Mouse (Mus musculus) urinary bladder, postnatal 14 days (tissue): ENCODE measurements around the gene Trmt1.

Experiments
- DNase-seq: peaks from one replicate; pipeline ENCODE4 v3.0.0; 2021; ENCODE audit warnings: low spot score

Gene Trmt1

DNA sequence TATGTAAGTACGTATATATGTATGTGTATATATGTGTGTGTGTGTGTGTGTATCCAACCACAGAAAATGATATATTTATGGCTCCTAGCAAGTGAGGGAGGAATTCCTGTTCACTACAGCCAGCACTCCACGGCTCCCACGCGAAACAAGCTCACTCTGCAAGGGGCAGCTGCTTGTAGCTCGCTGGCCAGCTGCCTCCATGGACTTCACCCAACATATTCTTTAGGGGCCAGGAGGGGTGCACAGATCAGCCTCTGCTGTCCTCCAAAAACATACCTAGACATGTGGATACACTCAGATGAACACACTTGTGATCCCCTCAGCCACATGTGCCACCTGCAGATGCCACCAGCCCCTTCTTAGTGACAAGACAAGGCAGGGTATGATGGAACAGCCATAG is 46.4 kb downstream of the Trmt1 start:
- no peak for DNase-seq

DNA sequence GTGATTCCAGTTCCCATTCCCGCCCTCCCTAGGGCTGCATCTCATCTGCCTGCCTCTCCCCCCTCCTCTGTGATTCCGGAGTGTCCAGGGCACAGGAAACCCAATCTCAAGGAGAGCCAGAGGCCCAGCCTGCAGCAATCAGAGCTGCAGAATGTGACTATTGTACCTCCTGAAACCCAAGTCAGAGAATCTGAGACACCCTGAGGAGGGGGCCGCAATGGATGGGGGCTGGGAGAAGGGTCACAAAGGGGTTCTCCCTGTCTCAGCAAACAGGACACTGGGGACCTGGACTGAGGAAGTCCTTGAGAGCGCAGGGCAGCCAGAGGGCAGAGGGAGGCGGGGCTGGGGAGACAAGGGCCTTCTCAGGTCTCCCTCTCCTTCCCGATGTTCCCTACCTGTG is 46.9 kb downstream of the Trmt1 start:
- no peak for DNase-seq

DNA sequence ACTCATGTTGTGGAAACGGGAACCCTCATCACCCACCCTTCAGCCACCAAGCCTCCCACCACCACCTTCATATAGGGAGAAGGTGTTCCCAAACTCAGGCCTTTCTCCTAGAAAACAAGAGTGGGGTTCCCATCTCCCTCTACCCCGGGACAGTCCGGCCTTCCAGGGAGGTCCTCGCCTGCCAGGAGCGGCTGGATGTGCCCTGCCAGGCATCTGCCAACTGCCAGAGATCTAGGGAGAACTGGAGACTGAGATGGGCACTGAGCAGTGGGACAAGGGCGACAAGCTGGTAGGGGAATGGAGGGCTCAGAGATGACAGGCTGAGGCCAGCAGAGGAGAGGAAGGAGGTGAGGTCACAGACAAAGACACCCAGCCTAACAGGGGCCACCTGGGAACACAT is 47.9 kb downstream of the Trmt1 start:
- no peak for DNase-seq

- DNase-seq, result no peak
Measured at GRCm38 (mm10) chr8:84734680-84735079, 48.6 kb downstream of the Trmt1 start.

DNA sequence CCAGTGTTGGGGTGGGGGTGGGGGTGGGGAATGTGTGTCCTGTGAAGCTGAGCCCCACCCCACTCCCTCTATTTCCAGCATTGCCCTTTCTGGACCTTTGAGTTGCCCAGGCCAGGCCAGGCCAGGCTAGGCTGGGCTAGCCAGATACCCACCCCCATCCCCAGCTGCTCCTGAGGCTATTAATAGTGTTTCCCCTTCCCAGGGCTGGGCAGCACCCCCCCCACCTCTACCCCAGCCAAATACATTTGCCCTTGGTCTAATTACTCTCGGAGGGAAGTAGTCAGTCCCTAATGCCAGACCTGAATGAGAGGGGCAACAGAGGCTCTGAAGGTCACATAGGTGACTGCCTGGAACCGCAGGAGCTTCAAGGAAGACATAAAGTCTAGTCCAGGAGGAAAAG is 49.5 kb downstream of the Trmt1 start:
- no peak for DNase-seq

DNA sequence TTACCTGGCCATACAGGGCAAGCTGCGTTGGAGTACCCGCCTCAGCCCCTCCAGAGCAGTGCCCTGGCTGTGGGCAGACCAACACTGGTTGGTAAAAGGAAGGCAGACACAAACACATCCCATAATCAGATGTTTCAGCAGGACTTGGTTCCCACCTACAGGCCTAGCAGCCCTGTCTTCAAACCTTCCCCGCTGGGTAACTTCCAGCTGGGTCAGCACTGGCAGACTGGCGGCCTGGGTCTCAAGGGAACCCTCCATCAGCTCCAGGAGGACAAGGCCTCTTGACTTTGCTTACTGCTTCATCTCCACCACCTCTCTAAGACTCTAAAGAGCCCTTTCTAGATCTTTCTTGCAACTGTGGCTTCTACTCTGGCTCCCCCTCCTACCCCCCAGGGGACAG is 50.4 kb downstream of the Trmt1 start:
- no peak for DNase-seq

DNA sequence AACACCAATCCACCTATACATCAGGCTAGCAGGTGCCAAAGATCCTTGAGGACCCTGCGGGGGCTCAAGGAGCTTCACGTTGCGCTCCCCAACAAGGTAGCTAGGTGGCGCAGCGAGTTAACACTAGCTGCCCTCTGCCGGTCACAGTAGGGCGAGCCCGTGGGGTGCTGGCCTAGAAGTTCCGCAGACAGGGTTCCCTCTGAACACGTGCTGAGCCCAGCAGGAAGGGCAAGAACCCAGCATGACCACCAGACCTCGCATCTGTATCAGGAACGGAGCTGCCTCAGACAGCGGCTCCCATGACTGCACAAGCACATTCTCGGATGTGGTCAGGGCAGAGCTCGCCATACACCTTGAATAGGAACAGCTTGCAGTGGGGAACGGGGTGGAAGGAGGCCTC is 51.5 kb downstream of the Trmt1 start:
- DNase-seq, result peak; percentile 83

DNA sequence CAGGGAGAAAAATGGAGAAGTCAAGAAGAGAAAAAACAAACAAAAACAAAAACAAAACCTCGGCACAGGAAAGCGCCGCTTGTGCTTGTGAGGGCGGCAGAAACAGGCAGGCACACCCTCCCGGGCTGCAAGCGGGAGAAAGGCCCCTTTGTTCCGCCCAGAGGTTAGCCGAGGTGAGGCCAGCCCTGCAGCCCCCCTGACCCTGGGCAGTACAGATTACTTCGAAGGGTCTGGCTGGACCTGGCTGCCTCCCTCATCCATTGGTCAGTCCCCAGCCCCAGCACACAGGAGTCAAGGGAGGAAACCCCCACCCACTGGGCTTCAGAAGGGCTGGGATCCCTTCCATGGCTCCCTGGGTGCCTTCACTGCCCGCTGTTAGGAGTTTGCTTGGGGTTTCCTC is 52.2 kb downstream of the Trmt1 start:
- no peak for DNase-seq

DNA sequence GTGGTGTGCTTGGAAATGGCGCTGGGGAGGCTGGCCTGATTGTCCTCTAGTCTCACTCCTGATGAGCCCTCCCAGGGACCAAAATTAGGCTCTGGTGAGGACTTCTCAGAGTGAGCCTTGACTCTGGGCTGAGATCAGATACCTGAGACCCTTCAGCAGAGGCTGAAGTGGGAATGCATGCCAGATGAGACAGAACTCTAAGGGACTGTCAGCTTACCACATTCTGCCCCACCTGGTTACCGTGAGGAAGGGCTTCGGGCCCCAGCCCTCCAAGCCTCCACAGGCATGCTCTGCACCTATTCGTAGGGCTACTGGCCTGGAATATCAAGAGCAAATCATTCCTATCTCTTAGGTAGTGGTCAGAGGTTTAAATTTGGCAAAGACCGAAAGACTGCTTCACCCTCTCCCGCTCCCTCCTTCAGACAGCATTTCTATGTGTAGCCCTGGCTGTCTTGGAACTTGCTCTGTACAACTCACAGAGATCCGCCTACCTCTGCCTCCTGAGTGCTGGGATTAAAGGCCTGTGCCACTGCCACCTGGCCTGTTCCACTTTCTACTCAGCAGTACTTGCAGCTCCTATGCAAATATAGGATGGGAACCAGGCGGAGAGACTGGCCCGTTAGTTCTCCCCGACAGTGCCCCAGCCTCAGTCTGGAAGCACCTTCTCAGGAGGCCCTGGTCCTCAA is 52.8 kb downstream of the Trmt1 start:
- DNase-seq, result no peak

DNA sequence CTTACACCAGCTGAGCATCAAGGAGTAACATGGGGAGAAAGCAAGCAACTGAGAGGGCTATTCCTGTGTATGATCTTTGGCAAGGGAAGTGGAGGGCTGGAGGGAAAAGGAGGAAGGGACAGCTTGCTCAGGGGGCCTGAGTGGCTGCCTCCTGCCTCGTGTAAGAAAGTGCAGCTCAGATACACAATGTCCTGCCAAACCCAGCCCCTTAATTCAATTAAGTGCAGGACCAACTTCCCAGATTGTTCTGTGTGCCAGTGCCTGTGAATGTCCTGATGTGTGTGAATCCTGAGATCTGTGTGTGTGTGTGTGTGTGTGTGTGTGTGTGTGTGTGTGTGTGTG is 53.3 kb downstream of the Trmt1 start:
- DNase-seq, result no peak

- DNase-seq, result no peak
Measured at GRCm38 (mm10) chr8:84740895-84741843, 55.1 kb downstream of the Trmt1 start.

DNA sequence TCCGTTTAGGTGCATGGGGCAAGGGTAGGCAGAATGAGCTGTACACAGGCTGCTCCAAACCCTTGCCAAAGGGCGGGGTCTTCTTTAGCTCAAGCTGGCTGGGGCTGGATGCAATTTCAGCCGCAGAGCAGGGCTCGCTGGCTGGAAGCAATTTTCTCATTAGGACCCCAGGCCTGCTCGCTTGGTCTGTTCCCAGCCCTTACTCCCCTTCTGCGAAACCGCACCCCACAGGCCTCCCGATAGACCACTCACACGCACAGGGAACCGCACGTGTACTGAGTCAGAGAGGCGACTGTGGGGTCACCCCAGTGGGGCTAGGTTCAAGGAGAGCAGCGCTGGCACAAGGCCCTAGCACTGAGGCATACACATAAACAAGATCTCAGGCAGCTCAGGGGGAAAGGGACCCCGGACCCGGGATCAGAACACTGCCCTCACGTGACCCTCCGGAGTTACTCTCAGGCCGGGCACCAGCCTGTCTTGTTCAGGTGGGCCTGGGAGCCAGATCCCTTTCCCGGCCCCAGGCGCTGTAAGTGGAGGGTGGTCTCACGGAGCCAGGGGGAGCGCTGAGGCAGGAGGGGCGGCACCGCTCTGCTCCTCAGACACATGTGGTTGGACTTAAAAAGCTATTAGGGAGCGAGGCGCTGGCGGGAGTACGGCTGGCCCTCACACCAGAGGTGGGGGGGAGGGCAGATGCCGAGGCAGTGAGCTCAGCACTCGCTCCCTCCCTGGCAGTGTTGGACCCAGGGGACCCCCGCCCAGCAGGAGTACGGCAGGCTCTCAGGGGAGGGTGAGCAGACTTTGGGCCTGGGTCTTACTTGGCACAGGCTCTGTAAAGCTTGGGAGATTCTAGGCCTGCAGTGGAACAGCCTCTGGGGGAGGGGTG is 56.3 kb downstream of the Trmt1 start:
- peak; percentile 74 for DNase-seq

GRCm38 (mm10) chr8:84743054-84743415 is 56.9 kb downstream of the Trmt1 start:
- peak; percentile 61 for DNase-seq

GRCm38 (mm10) chr8:84743517-84744420 is 57.7 kb downstream of the Trmt1 start:
- DNase-seq, result peak; percentile 78

- no peak for DNase-seq
Measured at GRCm38 (mm10) chr8:84745032-84745925, 59.2 kb downstream of the Trmt1 start.
